Mouse (Mus musculus) limb, embryonic 15.5 days (tissue): Measurements from ENCODE around the gene Uchl1. TPM values are rescaled to one million over a fixed set of nuclear protein-coding genes. Genes with fewer than 3 reads are reported as not detected.

ENCODE experiments used
- ATAC-seq: fragments of 200-750 bp; cut with Nextera tagmentation; 2 replicates; pipeline ENCODE4 v1.8.0; 2017; ENCODE audit warnings: low read depth, moderate TSS enrichment; ENCODE audit not compliant: insufficient number of reproducible peaks, low FRiP score, low TSS enrichment
- H3K27ac ChIP-seq: fragments of 300-500 bp; sonication (generic); 2 replicates; pipeline ENCODE4 v1.5.1; 2015; ENCODE audit warnings: moderate library complexity, mild to moderate bottlenecking, inconsistent platforms
- H3K27me3 ChIP-seq: fragments of 300-500 bp; sonication (generic); 2 replicates; pipeline ENCODE4 v1.6.1; 2015; ENCODE audit warnings: inconsistent platforms
- H3K36me3 ChIP-seq: fragments of 300-500 bp; sonication (generic); 2 replicates; pipeline ENCODE4 v1.6.1; 2015; ENCODE audit warnings: inconsistent platforms
- H3K4me1 ChIP-seq: fragments of 300-500 bp; sonication (generic); 2 replicates; pipeline ENCODE4 v1.6.1; 2015; ENCODE audit warnings: inconsistent platforms
- H3K4me2 ChIP-seq: fragments of 300-500 bp; sonication (generic); 2 replicates; pipeline ENCODE4 v1.6.1; 2015; ENCODE audit warnings: mild to moderate bottlenecking, inconsistent platforms
- H3K4me3 ChIP-seq: fragments of 300-500 bp; sonication (generic); 2 replicates; pipeline ENCODE4 v1.5.1; 2015; ENCODE audit warnings: mild to moderate bottlenecking, inconsistent platforms
- H3K9ac ChIP-seq: fragments of 300-500 bp; sonication (generic); 2 replicates; pipeline ENCODE4 v1.6.1; 2015; ENCODE audit warnings: inconsistent platforms
- H3K9me3 ChIP-seq: fragments of 300-500 bp; sonication (generic); 2 replicates; pipeline ENCODE4 v1.6.1; 2016; ENCODE audit warnings: inconsistent platforms
- WGBS: fragments of 180-500 bp; shearing (Covaris S2); methylation state at CpG from one replicate; pipeline ENCODE4 v1.1.7; 2015; 5-methylcytosine and 5-hydroxymethylcytosine counted together
- polyA plus RNA-seq: library from polyadenylated mRNA; unstranded; fragments of >200 nt; fragmentation: Nextera tagmentation; extraction: Ambion mirVana; gene quantifications from 2 replicates; pipeline ENCODE4 v1.2.1, GENCODE M21; 2015

Gene Uchl1
- polyA plus RNA-seq, 1 experiment from 2014 or later = 75.2 TPM

GRCm38 (mm10) chr5:66712801-66713200 lies 36.9 kb downstream of the Uchl1 start:
- Histone ChIP-seq H3K27ac (no peak overlapping the region), H3K27me3 (no peaks in the 10 kb centered on the region), H3K36me3 (no peaks in the 10 kb centered on the region), H3K4me2 (no peak overlapping the region), H3K9ac (no peak overlapping the region), H3K9me3 (no peaks in the 10 kb centered on the region), H3K4me1 (no peaks in the 10 kb centered on the region), H3K4me3 (no peak overlapping the region)
- ATAC-seq = no peak
- 78% methylated on average over 6 of the region's 6 CpGs for WGBS

DNA sequence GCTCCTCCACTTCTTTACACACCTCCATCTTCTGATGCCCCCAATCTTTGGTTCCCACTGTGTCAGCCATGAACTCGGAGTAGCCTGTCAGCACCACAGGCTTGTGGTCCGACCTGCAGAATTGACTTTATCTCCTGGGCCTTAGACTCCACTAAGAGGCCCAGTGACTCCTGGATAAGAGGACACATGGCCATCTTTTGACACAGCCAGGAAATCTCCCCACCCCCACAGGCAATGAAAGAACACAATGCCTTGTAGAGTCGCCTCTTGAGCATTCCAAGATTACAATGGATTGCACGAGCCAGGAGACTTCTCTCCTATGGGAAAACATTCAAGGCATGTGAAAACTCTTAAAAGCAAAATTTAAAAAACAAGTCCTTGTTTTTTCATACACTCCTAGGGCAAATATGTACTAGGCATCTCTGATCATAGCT lies 39.6 kb downstream of the Uchl1 start:
- no peak for ATAC-seq
- Histone ChIP-seq H3K4me1 (no peaks in the 10 kb centered on the region), H3K27me3 (no peaks in the 10 kb centered on the region), H3K4me2 (no peak overlapping the region), H3K4me3 (no peak overlapping the region), H3K9me3 (no peaks in the 10 kb centered on the region), H3K36me3 (no peaks in the 10 kb centered on the region), H3K27ac (no peak overlapping the region), H3K9ac (no peak overlapping the region)
- 61% methylated on average over 4 of the region's 4 CpGs for WGBS

DNA sequence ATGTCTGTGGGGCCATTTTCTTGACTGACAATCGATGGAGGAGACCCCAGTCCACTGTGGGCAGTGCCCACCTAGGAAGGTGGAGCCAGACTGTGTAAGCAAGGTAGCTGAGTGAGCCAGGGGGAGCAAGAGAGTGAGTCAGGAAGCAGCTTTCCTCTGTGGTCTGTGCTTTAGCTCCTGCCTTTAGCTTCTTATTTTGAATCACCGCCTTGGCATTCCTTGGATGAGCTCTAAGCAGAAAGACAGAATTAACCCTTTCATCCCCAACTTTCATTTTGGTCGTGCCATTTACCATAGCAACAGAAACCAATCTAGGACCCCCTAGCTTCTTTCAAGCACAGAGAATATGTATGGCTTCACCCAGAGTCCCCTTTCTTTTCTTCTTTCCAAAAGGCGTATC lies 42.0 kb downstream of the Uchl1 start:
- Histone ChIP-seq H3K4me2 (no peak overlapping the region), H3K27ac (no peak overlapping the region), H3K27me3 (no peaks in the 10 kb centered on the region), H3K36me3 (no peaks in the 10 kb centered on the region), H3K4me3 (no peak overlapping the region), H3K9ac (no peak overlapping the region), H3K4me1 (no peaks in the 10 kb centered on the region; the same call in 1 of the 2 replicates), H3K9me3 (no peaks in the 10 kb centered on the region)
- 56% methylated on average over 4 of the region's 4 CpGs for WGBS
- no peak for ATAC-seq

GRCm38 (mm10) chr5:66718413-66718812 lies 42.5 kb downstream of the Uchl1 start:
- H3K9me3 ChIP-seq = no peaks in the 10 kb centered on the region
- WGBS = 43% methylated on average over 3 of the region's 3 CpGs
- ATAC-seq = no peak
- no peaks in the 10 kb centered on the region for H3K27me3 ChIP-seq
- no peaks in the 10 kb centered on the region for H3K36me3 ChIP-seq
- H3K4me1 ChIP-seq = peaks cover 4% of the 10 kb centered on the region; the same call in 1 of the 2 replicates
- H3K9ac ChIP-seq = no peak overlapping the region
- H3K4me3 ChIP-seq = no peak overlapping the region
- no peak overlapping the region for H3K27ac ChIP-seq
- no peak overlapping the region for H3K4me2 ChIP-seq

- H3K27ac ChIP-seq = no peak overlapping the region
- H3K36me3 ChIP-seq = no peaks in the 10 kb centered on the region
- no peaks in the 10 kb centered on the region for H3K27me3 ChIP-seq
- H3K9ac ChIP-seq = no peak overlapping the region
- no peak overlapping the region for H3K4me2 ChIP-seq
- peaks cover 4% of the 10 kb centered on the region; the same call in 1 of the 2 replicates for H3K4me1 ChIP-seq
- no peak for ATAC-seq
- H3K4me3 ChIP-seq = no peak overlapping the region
- H3K9me3 ChIP-seq = no peaks in the 10 kb centered on the region
- WGBS = 69% methylated on average over 7 of the region's 7 CpGs
Measured at GRCm38 (mm10) chr5:66718880-66719279, 43.0 kb downstream of the Uchl1 start.

DNA sequence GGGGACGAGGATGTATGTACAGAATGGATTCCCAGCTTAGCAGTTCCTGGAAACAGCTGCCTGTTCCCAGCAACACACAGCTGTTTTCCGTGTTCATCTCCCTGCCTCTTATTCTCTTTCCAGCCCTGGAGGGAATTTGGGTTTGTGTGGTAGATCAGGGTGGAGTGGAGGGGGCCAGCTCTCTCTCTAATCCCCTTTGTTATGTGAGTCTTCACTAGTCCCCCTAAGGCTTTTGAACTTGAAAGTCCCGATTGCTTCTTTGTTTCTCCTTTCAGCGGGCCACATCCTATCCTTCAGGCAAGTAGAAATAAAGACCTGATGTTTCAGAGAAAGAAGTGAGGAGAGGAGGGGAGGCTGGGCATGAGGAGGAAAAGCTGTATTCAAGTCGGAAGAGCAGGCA lies 45.0 kb downstream of the Uchl1 start:
- no peak overlapping the region for H3K27ac ChIP-seq
- H3K4me2 ChIP-seq = no peak overlapping the region
- H3K36me3 ChIP-seq = no peaks in the 10 kb centered on the region
- no peaks in the 10 kb centered on the region for H3K27me3 ChIP-seq
- 14% methylated on average over 5 of the region's 5 CpGs for WGBS
- H3K4me3 ChIP-seq = no peak overlapping the region
- H3K4me1 ChIP-seq = peaks cover 4% of the 10 kb centered on the region; the same call in 1 of the 2 replicates
- no peaks in the 10 kb centered on the region for H3K9me3 ChIP-seq
- ATAC-seq = no peak
- H3K9ac ChIP-seq = no peak overlapping the region

DNA sequence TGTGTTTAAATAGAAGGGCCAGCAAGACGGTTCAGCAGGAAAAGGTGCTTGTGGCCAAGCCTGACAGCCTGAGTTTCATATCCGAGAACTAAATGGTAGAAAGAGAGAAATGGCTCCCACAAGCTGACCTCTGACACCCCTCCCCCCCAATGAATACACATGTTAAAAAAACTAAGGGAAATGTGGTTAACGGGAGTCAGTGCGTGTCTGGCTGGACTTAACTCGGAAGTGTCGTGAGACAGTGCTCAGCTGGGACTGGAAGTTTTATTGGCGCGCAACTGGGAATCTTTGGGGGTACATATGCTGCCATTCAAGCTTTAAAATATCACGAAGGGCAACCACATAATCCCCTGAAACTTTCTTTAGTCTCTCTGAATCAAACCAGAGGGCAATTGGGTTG lies 46.7 kb downstream of the Uchl1 start:
- H3K36me3 ChIP-seq = no peaks in the 10 kb centered on the region
- peaks cover 4% of the 10 kb centered on the region; the same call in 1 of the 2 replicates for H3K4me1 ChIP-seq
- H3K9me3 ChIP-seq = no peaks in the 10 kb centered on the region
- no peak overlapping the region for H3K4me3 ChIP-seq
- 60% methylated on average over 9 of the region's 9 CpGs for WGBS
- no peak overlapping the region for H3K4me2 ChIP-seq
- H3K9ac ChIP-seq = no peak overlapping the region
- ATAC-seq = no peak
- H3K27ac ChIP-seq = no peak overlapping the region; the same call in 1 of the 2 replicates
- H3K27me3 ChIP-seq = no peaks in the 10 kb centered on the region

- Histone ChIP-seq H3K4me1 (peaks cover 4% of the 10 kb centered on the region; the same call in 1 of the 2 replicates), H3K27ac (no peak overlapping the region; the same call in 1 of the 2 replicates), H3K36me3 (no peaks in the 10 kb centered on the region), H3K9ac (no peak overlapping the region), H3K27me3 (no peaks in the 10 kb centered on the region), H3K4me3 (no peak overlapping the region), H3K9me3 (no peaks in the 10 kb centered on the region), H3K4me2 (no peak overlapping the region)
- no peak for ATAC-seq
- 60% methylated on average over 4 of the region's 4 CpGs for WGBS
Measured at GRCm38 (mm10) chr5:66723037-66723436, 47.1 kb downstream of the Uchl1 start.

GRCm38 (mm10) chr5:66723626-66724025 lies 47.7 kb downstream of the Uchl1 start:
- Histone ChIP-seq H3K4me1 (peaks cover 4% of the 10 kb centered on the region; the same call in 1 of the 2 replicates), H3K9ac (no peak overlapping the region), H3K4me3 (no peak overlapping the region), H3K4me2 (no peak overlapping the region), H3K27me3 (no peaks in the 10 kb centered on the region), H3K9me3 (no peaks in the 10 kb centered on the region), H3K27ac (no peak overlapping the region), H3K36me3 (no peaks in the 10 kb centered on the region)
- 85% methylated on average over 3 of the region's 3 CpGs for WGBS
- no peak for ATAC-seq

GRCm38 (mm10) chr5:66729306-66729705 lies 53.4 kb downstream of the Uchl1 start:
- no peaks in the 10 kb centered on the region for H3K4me1 ChIP-seq
- no peaks in the 10 kb centered on the region for H3K9me3 ChIP-seq
- no peaks in the 10 kb centered on the region for H3K36me3 ChIP-seq
- no peaks in the 10 kb centered on the region for H3K27me3 ChIP-seq
- H3K9ac ChIP-seq = no peak overlapping the region
- H3K27ac ChIP-seq = no peak overlapping the region
- H3K4me3 ChIP-seq = no peak overlapping the region
- no peak for ATAC-seq
- 92% methylated on average over 4 of the region's 4 CpGs for WGBS
- H3K4me2 ChIP-seq = no peak overlapping the region

DNA sequence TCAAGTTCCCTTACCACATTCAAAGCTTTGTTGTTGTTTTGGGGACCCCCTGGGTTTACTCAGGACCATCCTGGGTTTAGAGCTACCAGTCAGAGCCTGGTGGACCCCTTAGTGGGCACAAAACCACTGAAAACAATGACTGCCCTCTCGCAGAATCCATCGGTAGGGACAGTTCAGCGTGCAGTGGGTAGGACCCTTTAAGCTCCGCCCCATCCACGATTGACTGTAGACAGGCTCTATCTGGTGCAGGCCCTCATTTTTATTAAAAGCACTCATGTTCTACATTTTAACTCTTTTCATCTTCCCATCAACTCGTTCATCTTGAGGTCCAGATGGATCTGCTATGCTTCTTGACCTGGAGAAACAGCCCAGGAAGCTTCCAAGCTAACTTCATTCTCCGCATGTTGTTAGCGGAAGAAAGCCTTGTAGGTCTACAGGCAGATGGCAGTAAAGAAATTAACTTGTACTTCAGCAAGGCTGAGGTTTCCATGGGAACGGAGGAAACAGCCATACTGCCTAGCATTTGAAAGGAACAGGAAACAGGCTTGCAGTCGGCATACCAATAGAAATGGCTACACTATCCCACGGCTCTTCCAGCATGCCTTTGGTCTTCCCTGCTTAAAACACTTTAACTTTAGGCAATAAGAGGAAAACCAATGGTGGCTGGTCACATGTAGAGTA lies 54.9 kb downstream of the Uchl1 start:
- Histone ChIP-seq H3K4me1 (no peaks in the 10 kb centered on the region), H3K27ac (no peak overlapping the region), H3K36me3 (no peaks in the 10 kb centered on the region), H3K9ac (no peak overlapping the region), H3K27me3 (no peaks in the 10 kb centered on the region), H3K4me3 (no peak overlapping the region), H3K9me3 (no peaks in the 10 kb centered on the region), H3K4me2 (no peak overlapping the region)
- no peak for ATAC-seq
- WGBS = 42% methylated on average over 11 of the region's 11 CpGs

DNA sequence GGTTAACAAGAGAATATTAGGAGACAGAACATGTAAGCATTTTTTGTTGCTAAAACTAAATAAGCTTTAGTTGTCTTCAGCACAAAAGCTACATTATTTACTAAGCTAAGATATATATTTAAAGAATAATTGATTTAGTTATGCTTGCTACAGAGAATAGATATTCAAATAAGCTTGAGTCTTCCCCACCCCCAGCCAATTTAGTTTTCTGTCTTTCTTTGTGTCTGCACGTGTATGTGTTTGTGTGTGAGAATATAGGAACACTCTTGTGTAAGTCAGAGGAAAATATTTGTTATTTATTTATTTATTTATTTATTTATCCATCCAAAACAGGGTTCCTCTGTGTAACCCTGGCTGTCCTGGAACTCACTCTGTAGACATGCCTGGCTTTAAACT lies 55.4 kb downstream of the Uchl1 start:
- no peaks in the 10 kb centered on the region for H3K4me1 ChIP-seq
- no peaks in the 10 kb centered on the region for H3K9me3 ChIP-seq
- WGBS = 87% methylated on average over 1 of the region's 1 CpGs
- no peak overlapping the region for H3K27ac ChIP-seq
- no peaks in the 10 kb centered on the region for H3K27me3 ChIP-seq
- no peak overlapping the region for H3K4me2 ChIP-seq
- H3K4me3 ChIP-seq = no peak overlapping the region
- H3K36me3 ChIP-seq = no peaks in the 10 kb centered on the region
- no peak for ATAC-seq
- H3K9ac ChIP-seq = no peak overlapping the region

- H3K36me3 ChIP-seq = no peaks in the 10 kb centered on the region
- no peak overlapping the region for H3K9ac ChIP-seq
- no peak overlapping the region for H3K4me3 ChIP-seq
- no peak overlapping the region for H3K4me2 ChIP-seq
- H3K4me1 ChIP-seq = no peaks in the 10 kb centered on the region
- H3K27me3 ChIP-seq = no peaks in the 10 kb centered on the region
- H3K27ac ChIP-seq = no peak overlapping the region
- WGBS = 94% methylated on average over 1 of the region's 1 CpGs
- no peaks in the 10 kb centered on the region for H3K9me3 ChIP-seq
- ATAC-seq = no peak
Measured at GRCm38 (mm10) chr5:66733556-66733955, 57.7 kb downstream of the Uchl1 start.
